Mouse (Mus musculus): ENCODE results near the gene Acot8. TPM values are rescaled to one million over a fixed set of nuclear protein-coding genes. Genes with fewer than 3 reads are reported as not detected.

Gene Acot8
- total RNA-seq, 1 experiment from 2014 or later = 7.5 TPM

DNA sequence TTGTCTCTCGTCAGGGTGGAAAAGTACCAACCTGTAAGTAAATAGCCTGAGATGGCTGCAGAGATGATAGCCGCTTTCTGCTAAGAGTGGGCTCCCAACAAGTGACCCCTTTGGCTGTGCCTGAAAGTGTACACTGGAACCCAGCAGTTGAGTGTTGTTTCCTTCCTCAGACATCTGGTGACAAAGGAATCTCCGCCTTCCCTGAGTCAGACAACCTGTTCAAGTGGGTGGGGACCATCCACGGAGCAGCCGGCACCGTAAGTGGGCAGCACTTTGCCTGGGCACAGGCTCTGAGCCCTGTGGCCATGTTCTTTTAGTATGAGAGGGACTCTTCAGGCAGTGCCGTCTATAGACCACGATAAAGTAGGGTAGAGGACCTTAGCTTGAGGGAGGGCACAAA is 33.6 kb downstream of the Acot8 start:
- ATAC-seq (replicated peaks in 1 of 2; ENCODE audit: insufficient read depth in 1 of 2, low FRiP score in 2 of 2, low TSS enrichment in 1 of 2, low read depth in 1 of 2, poor library complexity in 2 of 2, severe bottlenecking in 2 of 2) = no peak

DNA sequence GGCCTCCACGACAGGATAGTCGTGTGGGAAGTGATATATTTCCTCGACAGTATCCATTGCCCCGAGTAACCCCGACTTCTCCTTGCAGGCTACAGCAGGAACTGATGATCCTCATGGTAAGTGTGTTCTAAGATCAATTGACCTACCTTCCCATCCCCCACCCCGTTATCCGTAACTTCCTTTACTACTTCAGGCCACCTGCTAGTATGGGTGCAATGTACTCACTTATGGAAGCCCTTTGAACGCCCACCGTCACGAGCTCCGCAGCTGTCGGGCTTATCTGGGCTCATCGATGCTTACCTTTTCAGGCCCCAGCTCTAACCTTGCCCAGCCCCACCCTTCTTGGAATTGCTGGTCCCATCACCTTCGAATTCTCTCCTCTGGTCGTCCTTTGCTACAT is 34.4 kb downstream of the Acot8 start:
- no peak for ATAC-seq (replicated peaks in 1 of 2; ENCODE audit: insufficient read depth in 1 of 2, low FRiP score in 2 of 2, low TSS enrichment in 1 of 2, low read depth in 1 of 2, poor library complexity in 2 of 2, severe bottlenecking in 2 of 2)

DNA sequence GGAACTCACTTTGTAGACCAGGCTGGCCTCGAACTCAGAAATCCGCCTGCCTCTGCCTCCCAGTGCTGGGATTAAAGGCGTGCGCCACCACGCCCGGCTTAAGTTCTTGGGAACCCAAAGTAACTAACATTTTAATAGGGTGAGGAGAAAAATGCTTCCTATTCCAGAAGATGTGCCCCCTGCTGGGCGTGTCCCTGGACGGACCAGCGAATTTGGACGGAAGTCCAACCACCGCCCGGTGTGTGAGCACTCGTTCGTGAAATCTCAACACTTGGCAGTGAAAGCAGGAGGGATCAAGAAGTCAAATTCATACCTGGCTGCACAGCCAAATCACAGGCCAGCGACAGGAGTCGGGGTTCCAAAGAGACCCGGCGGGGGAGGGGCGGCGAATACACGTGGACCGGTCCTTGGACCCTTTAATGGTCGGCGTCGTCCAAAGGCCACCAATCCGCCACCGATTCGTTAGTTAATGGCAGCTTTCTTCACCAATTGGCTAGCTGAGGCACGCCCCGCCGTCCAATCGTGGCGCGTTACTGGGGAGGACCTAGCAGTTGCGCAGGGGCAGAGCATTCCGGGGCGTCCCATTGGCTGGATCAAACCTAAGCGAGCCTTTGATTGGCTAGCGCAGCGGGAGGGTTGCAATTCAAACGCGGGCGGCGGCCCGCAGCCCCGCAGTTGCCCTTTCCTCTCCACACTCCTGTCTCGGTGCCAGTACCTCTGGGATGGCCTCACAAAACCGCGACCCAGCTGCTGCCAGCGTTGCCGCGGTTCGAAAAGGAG is 35.2 kb downstream of the Acot8 start, which contains the start of gene Ube2c:
TSS of gene Ube2c (plus strand) at position 641 of the 780 bp plus-strand sequence.
- ATAC-seq (replicated peaks in 1 of 2; ENCODE audit: insufficient read depth in 1 of 2, low FRiP score in 2 of 2, low TSS enrichment in 1 of 2, low read depth in 1 of 2, poor library complexity in 2 of 2, severe bottlenecking in 2 of 2) = peak; percentile 99

DNA sequence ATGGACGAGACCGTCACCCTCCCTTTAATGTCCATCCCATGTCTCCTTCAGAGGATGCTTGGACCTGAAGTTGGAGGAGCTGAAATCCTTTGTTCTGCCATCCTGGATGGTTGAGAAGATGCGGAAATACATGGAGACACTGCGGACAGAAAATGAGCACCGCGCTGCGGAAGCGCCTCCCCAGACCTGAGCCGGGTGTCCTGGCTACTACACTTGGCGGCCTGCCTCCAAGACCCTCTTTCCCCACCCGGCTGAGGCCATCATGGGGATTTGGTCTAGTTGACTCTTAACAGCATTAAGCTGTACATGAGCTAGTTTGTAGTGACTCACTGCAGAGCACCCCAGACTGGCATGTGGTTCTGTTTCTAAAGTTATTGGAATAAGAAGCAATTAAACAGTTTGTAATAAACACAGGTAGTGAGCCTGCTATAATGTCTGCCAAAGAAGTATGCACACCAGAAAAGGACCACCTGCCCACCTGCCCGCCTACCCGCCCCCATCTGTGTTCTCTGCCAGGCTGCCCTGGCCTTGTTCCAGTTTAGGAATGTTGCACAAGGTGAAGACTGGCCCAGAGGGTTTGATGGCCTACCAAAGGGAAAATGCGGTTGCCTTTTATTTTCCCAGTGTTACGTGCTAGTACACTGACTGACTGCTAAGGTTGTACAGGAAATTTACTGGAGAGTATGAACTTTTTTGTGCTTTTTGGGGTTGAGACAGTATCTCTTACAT is 36.7 kb downstream of the Acot8 start:
- no peak for ATAC-seq (replicated peaks in 1 of 2; ENCODE audit: insufficient read depth in 1 of 2, low FRiP score in 2 of 2, low TSS enrichment in 1 of 2, low read depth in 1 of 2, poor library complexity in 2 of 2, severe bottlenecking in 2 of 2)

DNA sequence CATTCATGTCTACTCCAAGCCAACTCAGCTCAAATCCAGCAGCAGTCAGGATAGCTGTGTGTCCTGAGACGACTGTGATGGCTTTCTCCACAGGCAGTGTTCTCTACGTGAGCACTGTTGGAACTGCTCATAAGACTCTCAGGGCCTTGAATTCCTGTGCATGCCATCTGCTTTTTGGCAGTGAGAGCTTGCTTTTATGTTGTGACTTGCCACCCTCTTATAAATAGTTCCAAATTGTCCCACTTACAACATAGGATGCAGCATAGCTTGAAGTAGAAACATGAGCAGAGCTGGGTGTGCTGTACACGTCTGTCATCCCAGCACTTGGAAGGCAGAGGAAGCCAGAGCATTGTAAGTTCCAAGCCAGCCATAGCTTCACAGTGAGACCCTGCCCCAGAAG is 38.8 kb downstream of the Acot8 start:
- ATAC-seq (replicated peaks in 1 of 2; ENCODE audit: insufficient read depth in 1 of 2, low FRiP score in 2 of 2, low TSS enrichment in 1 of 2, low read depth in 1 of 2, poor library complexity in 2 of 2, severe bottlenecking in 2 of 2) = no peak

DNA sequence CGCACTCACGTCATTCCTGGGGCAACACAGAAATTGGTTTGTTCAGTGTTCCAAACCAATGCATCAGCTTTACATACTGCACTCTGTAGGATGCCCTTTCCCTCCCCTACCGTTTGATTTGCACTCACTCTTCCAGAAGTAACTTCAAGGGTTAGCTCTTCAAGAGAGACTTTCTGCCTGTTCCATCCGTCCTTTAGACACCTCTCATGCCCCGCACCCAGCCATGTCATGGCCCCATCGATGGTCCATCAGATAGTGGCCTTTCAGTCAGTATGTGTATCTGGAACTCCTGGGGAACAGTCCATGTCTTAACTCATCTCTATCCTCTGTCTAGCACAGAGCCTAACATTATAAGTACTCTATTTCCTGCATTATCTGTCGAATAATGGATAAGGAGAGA is 42.1 kb downstream of the Acot8 start:
- no peak for ATAC-seq (replicated peaks in 1 of 2; ENCODE audit: insufficient read depth in 1 of 2, low FRiP score in 2 of 2, low TSS enrichment in 1 of 2, low read depth in 1 of 2, poor library complexity in 2 of 2, severe bottlenecking in 2 of 2)

DNA sequence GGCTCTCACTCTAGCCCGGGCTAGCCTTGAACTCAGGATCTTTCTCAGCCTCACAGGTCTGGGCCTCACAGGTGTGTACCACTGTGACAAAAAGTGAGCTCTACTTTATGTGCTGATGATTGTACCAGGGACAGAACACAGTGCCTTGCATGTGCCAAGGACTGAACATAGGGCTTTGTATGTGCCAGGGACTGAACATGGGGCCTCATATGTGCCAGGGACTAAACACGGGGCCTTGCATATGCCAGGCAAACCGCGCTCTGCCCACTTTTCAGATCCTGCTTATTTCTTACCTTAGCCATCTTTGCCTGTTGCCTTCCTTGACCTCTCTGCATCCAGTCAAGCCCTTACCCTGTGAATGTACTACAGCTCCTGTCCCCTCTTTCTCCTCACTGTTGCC is 42.7 kb downstream of the Acot8 start:
- ATAC-seq (replicated peaks in 1 of 2; ENCODE audit: insufficient read depth in 1 of 2, low FRiP score in 2 of 2, low TSS enrichment in 1 of 2, low read depth in 1 of 2, poor library complexity in 2 of 2, severe bottlenecking in 2 of 2) = no peak

DNA sequence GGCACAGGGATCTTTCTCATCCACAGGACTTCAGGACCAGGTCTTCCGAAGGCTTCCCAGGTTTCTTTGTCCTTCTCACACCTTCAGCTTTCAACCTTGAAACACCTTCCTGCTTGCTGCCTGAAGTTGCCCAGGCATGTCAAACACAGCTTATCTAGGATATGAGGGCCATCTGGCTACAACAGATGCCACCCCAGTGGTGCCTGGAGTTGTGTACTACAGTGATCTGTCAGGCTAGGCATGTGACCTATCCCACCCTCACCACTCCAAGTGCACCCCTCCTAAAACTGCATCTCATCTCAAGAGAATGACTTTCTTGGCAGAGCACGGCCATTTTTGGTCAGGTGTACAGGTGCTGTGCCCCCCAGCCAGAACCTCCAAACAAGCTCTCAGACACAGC is 43.2 kb downstream of the Acot8 start:
- ATAC-seq (replicated peaks in 1 of 2; ENCODE audit: insufficient read depth in 1 of 2, low FRiP score in 2 of 2, low TSS enrichment in 1 of 2, low read depth in 1 of 2, poor library complexity in 2 of 2, severe bottlenecking in 2 of 2) = peak in 1 of 2 experiments; percentile 5; a peak in 1 of 4 replicates

DNA sequence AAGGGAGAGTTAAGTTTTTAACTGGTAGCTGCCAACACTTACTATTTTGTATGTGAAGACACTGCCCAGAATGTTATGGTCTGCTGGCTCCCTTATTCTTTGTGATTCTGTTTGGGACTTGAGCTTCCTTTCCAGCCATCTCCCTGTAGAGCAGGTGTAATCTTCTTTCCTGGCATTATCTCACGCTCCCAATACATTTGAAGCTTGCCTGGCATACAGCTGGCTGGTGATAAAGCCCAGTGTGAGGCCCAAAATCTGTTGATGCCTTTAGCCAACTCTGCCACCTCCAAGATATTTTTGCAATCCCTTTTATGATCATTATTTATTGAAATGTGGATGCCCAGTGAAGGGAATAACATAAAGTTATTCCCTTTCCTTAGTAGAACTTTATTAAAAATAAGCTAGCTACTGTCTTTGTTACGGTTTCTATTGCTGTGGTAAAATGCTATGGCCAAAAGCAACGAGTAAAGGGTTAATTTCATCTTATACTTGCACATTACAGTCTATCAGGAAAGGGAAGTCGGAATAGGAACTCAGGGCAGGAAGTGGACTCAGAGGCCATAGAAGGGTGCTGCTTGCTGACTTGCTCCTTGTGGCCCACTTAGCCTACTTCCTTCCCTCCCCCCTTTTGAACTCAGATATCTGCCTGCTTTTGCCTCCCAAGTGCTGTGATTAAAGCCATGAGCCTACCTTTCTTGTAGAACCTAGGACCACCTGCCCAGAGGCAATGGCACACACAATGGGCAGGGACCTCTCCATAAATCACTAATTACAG is 44.4 kb downstream of the Acot8 start:
- no peak for ATAC-seq (replicated peaks in 1 of 2; ENCODE audit: insufficient read depth in 1 of 2, low FRiP score in 2 of 2, low TSS enrichment in 1 of 2, low read depth in 1 of 2, poor library complexity in 2 of 2, severe bottlenecking in 2 of 2)

DNA sequence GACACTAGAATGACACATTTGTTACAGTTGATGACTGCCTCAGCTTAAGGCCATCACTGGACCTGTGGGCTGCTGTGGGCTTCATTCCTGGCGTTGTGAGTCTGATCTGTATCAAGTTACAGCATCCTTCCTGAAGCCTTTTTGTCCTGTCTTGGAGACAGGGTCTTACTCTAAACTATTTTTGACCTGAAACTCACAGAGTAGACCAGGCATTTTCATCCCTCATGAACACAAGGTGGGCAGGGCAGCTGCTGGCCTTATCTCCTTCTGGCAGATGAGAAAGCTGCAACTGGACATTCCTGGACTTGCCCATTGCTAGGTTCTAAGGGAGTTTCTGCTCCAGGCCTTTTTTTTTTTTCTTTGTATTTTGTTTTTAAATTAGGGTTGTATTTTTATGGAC is 46.0 kb downstream of the Acot8 start:
- ATAC-seq (replicated peaks in 1 of 2; ENCODE audit: insufficient read depth in 1 of 2, low FRiP score in 2 of 2, low TSS enrichment in 1 of 2, low read depth in 1 of 2, poor library complexity in 2 of 2, severe bottlenecking in 2 of 2) = no peak

DNA sequence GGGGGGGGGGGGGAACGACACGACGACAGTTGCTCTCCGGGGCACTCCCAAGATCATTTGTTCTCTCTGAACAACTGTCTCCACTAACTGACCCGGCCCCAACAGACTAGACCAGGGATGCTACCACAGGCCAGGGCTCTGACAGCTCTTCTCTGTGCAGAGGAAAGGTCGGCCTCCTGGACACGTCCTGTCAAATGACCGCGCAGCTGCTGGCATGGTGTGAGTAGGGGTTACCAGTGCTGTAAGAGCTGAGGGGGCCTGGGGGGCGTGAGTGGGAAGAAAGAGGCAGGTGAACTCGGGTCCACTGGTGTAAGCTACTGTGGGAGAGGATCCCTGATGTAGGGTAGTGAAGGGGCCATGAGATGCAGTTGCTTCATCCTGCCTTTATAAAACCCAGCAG is 46.8 kb downstream of the Acot8 start:
- ATAC-seq (replicated peaks in 1 of 2; ENCODE audit: insufficient read depth in 1 of 2, low FRiP score in 2 of 2, low TSS enrichment in 1 of 2, low read depth in 1 of 2, poor library complexity in 2 of 2, severe bottlenecking in 2 of 2) = no peak

DNA sequence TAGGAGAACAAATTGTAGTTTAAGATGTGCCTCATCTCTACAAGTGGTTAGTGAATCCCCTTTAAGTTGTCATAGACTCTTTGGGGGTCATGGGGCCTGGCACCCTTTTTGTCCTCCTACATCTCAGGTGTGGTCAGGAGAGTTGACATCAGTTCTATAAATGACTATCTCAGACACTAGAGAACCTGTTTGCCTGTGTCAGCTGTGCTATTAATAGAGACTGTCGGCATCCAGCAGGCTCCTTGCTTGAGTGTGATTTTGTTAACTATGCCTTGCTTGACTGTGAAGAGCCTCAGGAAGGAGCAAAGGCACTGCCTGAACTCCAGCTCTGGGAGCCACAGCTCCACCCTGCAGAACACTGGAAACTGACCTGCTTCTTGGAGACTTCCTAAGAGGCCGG is 49.9 kb downstream of the Acot8 start:
- no peak for ATAC-seq (replicated peaks in 1 of 2; ENCODE audit: insufficient read depth in 1 of 2, low FRiP score in 2 of 2, low TSS enrichment in 1 of 2, low read depth in 1 of 2, poor library complexity in 2 of 2, severe bottlenecking in 2 of 2)

DNA sequence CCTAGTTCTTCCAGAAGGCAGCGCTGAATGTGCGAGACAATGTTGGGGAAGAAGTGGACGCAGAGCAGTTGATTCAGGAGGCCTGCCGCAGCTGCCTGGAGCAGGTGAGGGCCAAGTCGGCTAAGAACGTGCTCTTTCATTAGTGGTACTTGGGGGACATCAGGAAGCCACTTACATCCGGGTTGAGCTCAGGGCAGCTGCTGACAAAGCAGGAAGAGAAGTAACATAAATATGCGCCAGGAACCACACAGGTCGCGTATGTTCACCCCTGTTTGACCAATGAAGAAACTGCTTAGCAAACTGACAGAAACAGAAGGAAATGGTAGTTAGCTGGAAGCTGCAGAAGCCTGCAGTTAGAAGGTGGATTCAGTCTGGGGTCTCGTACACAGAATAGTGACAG is 50.6 kb downstream of the Acot8 start:
- peak; percentile 73 to 78 for ATAC-seq (replicated peaks in 1 of 2; ENCODE audit: insufficient read depth in 1 of 2, low FRiP score in 2 of 2, low TSS enrichment in 1 of 2, low read depth in 1 of 2, poor library complexity in 2 of 2, severe bottlenecking in 2 of 2)

DNA sequence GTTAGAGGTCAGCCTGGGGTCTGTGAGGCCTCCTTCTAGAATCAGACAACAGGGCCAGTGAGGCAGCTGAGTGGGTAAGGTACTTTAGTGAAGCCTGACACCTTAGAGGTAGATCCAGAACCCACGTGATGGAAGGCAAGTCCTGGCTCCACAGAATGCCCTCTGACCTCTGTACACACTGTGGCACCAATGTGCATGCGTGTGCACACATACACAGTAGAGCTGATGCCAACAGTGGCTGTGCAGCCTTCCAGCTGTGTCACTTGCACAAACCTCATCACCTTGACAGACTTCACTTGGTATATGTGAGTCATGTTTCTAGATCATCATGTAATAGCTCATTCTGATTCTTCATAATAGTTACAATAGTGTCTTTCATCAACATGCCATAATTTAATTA is 52.2 kb downstream of the Acot8 start:
- ATAC-seq (replicated peaks in 1 of 2; ENCODE audit: insufficient read depth in 1 of 2, low FRiP score in 2 of 2, low TSS enrichment in 1 of 2, low read depth in 1 of 2, poor library complexity in 2 of 2, severe bottlenecking in 2 of 2) = no peak

DNA sequence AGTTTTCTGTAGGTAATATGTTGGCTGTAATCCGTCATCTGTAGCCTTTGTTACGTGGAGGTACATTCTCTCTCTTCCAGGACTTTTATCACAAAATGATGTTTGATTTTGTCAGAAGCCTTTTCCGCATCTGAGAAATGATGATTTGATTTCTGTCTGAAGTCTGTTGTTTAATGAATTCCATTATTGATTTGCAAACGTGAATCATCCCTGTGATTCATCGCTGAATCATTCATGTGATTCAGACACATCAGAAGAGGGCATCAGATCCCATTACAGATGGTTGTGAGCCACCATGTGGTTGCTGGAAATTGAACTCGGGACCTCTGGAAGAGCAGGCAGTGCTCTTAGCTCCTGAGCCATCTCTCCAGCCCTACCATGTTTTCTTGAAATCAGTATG is 55.7 kb downstream of the Acot8 start:
- no peak for ATAC-seq (replicated peaks in 1 of 2; ENCODE audit: insufficient read depth in 1 of 2, low FRiP score in 2 of 2, low TSS enrichment in 1 of 2, low read depth in 1 of 2, poor library complexity in 2 of 2, severe bottlenecking in 2 of 2)

DNA sequence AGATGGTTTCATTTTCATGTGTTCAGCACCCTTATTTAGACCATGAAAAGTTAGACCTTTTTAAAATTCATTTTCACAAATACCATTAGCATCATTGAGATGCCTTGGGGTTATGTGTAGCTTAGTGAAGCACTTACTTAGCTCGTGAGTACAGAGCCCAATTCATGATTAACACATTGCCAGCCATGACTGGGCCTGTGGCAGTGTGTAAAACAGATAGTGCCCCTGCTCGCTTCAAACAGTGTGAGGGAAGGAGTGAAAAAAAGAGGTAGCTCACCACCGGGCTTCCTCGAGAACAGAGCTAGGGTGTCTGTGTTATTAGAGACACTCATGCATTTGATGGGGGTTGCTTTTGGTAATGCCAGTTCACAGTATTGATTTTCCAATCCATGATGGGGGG is 56.5 kb downstream of the Acot8 start:
- ATAC-seq (replicated peaks in 1 of 2; ENCODE audit: insufficient read depth in 1 of 2, low FRiP score in 2 of 2, low TSS enrichment in 1 of 2, low read depth in 1 of 2, poor library complexity in 2 of 2, severe bottlenecking in 2 of 2) = no peak

DNA sequence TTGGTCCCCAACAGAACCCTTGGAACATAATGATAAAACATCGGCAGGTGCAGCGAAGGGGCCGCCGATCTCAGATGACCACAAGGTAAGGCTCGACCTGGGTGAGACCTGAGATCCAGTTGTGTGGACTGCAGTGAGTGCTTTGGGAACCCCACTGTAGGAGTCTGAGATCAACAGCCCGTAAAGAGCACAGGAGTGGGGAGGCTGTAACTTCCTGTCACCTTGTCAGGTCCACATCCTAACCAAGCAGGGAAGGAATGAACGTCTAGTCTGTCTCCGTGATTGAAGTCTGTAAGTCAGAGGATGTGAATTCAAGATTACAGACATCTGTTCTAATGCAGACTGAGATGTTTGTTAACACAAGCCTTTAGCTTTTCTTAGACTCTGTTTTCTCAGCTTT is 58.0 kb downstream of the Acot8 start:
- no peak for ATAC-seq (replicated peaks in 1 of 2; ENCODE audit: insufficient read depth in 1 of 2, low FRiP score in 2 of 2, low TSS enrichment in 1 of 2, low read depth in 1 of 2, poor library complexity in 2 of 2, severe bottlenecking in 2 of 2)

DNA sequence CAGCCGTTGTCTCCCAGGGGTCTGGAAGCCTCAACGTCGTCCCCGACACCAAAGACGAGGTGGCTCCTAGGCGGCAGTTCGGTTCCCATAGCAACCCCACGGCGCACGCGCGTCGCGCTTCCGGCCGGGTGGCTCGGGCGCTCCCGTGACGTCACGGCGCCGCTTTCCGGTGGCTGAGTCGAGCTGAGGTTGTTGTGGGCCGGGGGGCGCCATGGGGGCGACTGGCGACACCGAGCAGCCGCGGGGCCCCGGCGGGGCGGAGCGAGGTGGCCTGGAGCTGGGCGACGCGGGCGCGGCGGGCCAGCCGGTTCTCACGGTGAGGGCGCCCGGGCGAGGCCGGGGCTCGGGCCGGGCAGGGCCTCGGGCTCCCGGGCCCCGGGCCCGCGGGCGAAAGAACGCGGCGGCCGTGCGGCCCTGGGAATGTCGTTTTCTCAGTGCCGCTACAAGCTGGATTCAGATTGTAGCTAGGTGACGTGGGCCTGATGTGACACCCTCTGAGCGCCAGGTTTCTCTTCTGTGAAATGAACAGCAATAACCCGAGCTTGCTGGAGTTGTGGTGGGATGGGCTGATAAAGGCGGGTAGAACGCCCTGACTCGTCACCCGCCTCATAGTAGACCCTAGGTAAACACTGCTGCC is 58.7 kb downstream of the Acot8 start, which contains the start of the genes Wfdc3 and Dnttip1:
TSS of gene Wfdc3 (minus strand) at position 89 of the 637 bp plus-strand sequence.
TSS of gene Dnttip1 (plus strand) at position 141 of the 637 bp plus-strand sequence.
- peak; percentile 74 to 85 for ATAC-seq (replicated peaks in 1 of 2; ENCODE audit: insufficient read depth in 1 of 2, low FRiP score in 2 of 2, low TSS enrichment in 1 of 2, low read depth in 1 of 2, poor library complexity in 2 of 2, severe bottlenecking in 2 of 2)

Measured in hematopoietic stem cell, adult 5-6 weeks (primary cell).